Mouse (Mus musculus): Measurements from ENCODE around the gene Sema3g. TPM values are rescaled to one million over a fixed set of nuclear protein-coding genes. Genes with fewer than 3 reads are reported as not detected.

Sema3g gene
- polyA plus RNA-seq, 1 experiment from 2014 or later, result 0.43 TPM

- ATAC-seq (ENCODE audit: insufficient number of reproducible peaks, insufficient read depth, low FRiP score, low read depth), result no peak
- no peak overlapping the region for H3K27ac ChIP-seq (ENCODE audit: low read length)
- H3K9ac ChIP-seq (replicated peaks; ENCODE audit: low read depth, low read length), result no peak overlapping the region
- no peaks in the 10 kb centered on the region for H3K9me3 ChIP-seq (ENCODE audit: control insufficient read depth, low read depth, low read length)
- peaks cover 7% of the 10 kb centered on the region; the same call in 1 of the 2 replicates for H3K4me1 ChIP-seq (ENCODE audit: control insufficient read depth, insufficient read depth, low read length)
- H3K36me3 ChIP-seq (ENCODE audit: control insufficient read depth, insufficient read depth, low read length), result peaks cover 83% of the 10 kb centered on the region
- no peaks in the 10 kb centered on the region for H3K27me3 ChIP-seq (ENCODE audit: control insufficient read depth, insufficient read depth, low read length)
- H3K4me3 ChIP-seq (ENCODE audit: low read depth, low read length), result no peak overlapping the region
- 88% methylated on average over 7 of the region's 7 CpGs for WGBS
- H3K4me2 ChIP-seq (replicated peaks; ENCODE audit: low read depth, low read length), result no peak overlapping the region
Measured at GRCm38 (mm10) chr14:31199599-31199998, 18.1 kb upstream of the Sema3g start.

- H3K4me3 ChIP-seq (ENCODE audit: low read depth, low read length), result no peak overlapping the region
- no peaks in the 10 kb centered on the region for H3K27me3 ChIP-seq (ENCODE audit: control insufficient read depth, insufficient read depth, low read length)
- WGBS, result 69% methylated on average over 3 of the region's 3 CpGs
- no peak overlapping the region for H3K27ac ChIP-seq (ENCODE audit: low read length)
- H3K9ac ChIP-seq (replicated peaks; ENCODE audit: low read depth, low read length), result no peak overlapping the region
- 0 out of 2 replicates have a peak, but pooled peaks have one; percentile 43 for ATAC-seq (ENCODE audit: insufficient number of reproducible peaks, insufficient read depth, low FRiP score, low read depth)
- peaks cover 12% of the 10 kb centered on the region; the same call in 1 of the 2 replicates for H3K4me1 ChIP-seq (ENCODE audit: control insufficient read depth, insufficient read depth, low read length)
- H3K36me3 ChIP-seq (ENCODE audit: control insufficient read depth, insufficient read depth, low read length), result peaks cover 82% of the 10 kb centered on the region
- no peak overlapping the region for H3K4me2 ChIP-seq (replicated peaks; ENCODE audit: low read depth, low read length)
- no peaks in the 10 kb centered on the region for H3K9me3 ChIP-seq (ENCODE audit: control insufficient read depth, low read depth, low read length)
Measured at GRCm38 (mm10) chr14:31200038-31200437, 17.6 kb upstream of the Sema3g start.

GRCm38 (mm10) chr14:31204844-31205243 is 12.8 kb upstream of the Sema3g start:
- Histone ChIP-seq H3K27ac (ENCODE audit: low read length) (peak overlapping the region; percentile 92), H3K4me2 (replicated peaks; ENCODE audit: low read depth, low read length) (peak overlapping the region; percentile 66), H3K4me3 (ENCODE audit: low read depth, low read length) (peak overlapping the region; percentile 82), H3K4me1 (ENCODE audit: control insufficient read depth, insufficient read depth, low read length) (peaks cover 10% of the 10 kb centered on the region; the same call in 1 of the 2 replicates), H3K9ac (replicated peaks; ENCODE audit: low read depth, low read length) (peak overlapping the region; percentile 91), H3K27me3 (ENCODE audit: control insufficient read depth, insufficient read depth, low read length) (no peaks in the 10 kb centered on the region), H3K9me3 (ENCODE audit: control insufficient read depth, low read depth, low read length) (no peaks in the 10 kb centered on the region), H3K36me3 (ENCODE audit: control insufficient read depth, insufficient read depth, low read length) (peaks cover 47% of the 10 kb centered on the region)
- 58% methylated on average over 4 of the region's 4 CpGs for WGBS
- no peak for ATAC-seq (ENCODE audit: insufficient number of reproducible peaks, insufficient read depth, low FRiP score, low read depth)

- H3K27ac ChIP-seq (ENCODE audit: low read length), result peak overlapping the region; percentile 92
- H3K9me3 ChIP-seq (ENCODE audit: control insufficient read depth, low read depth, low read length), result no peaks in the 10 kb centered on the region
- H3K4me1 ChIP-seq (ENCODE audit: control insufficient read depth, insufficient read depth, low read length), result peaks cover 10% of the 10 kb centered on the region; the same call in 1 of the 2 replicates
- H3K4me2 ChIP-seq (replicated peaks; ENCODE audit: low read depth, low read length), result peak overlapping the region; percentile 66
- peaks cover 44% of the 10 kb centered on the region for H3K36me3 ChIP-seq (ENCODE audit: control insufficient read depth, insufficient read depth, low read length)
- peak overlapping the region; percentile 82 for H3K4me3 ChIP-seq (ENCODE audit: low read depth, low read length)
- H3K27me3 ChIP-seq (ENCODE audit: control insufficient read depth, insufficient read depth, low read length), result no peaks in the 10 kb centered on the region
- no peak for ATAC-seq (ENCODE audit: insufficient number of reproducible peaks, insufficient read depth, low FRiP score, low read depth)
- 9% methylated on average over 8 of the region's 8 CpGs for WGBS
- peak overlapping the region; percentile 91 for H3K9ac ChIP-seq (replicated peaks; ENCODE audit: low read depth, low read length)
Measured at GRCm38 (mm10) chr14:31205244-31205561, 12.5 kb upstream of the Sema3g start.

- Histone ChIP-seq H3K9ac (replicated peaks; ENCODE audit: low read depth, low read length) (peak overlapping the region; percentile 91), H3K4me1 (ENCODE audit: control insufficient read depth, insufficient read depth, low read length) (peaks cover 10% of the 10 kb centered on the region; the same call in 1 of the 2 replicates), H3K4me2 (replicated peaks; ENCODE audit: low read depth, low read length) (peak overlapping the region; percentile 66), H3K27me3 (ENCODE audit: control insufficient read depth, insufficient read depth, low read length) (no peaks in the 10 kb centered on the region), H3K4me3 (ENCODE audit: low read depth, low read length) (peak overlapping the region; percentile 82), H3K36me3 (ENCODE audit: control insufficient read depth, insufficient read depth, low read length) (peaks cover 40% of the 10 kb centered on the region), H3K27ac (ENCODE audit: low read length) (peak overlapping the region; percentile 92), H3K9me3 (ENCODE audit: control insufficient read depth, low read depth, low read length) (no peaks in the 10 kb centered on the region)
- peak; percentile 53 for ATAC-seq (ENCODE audit: insufficient number of reproducible peaks, insufficient read depth, low FRiP score, low read depth)
- WGBS, result under 1% methylated on average over 39 of the region's 39 CpGs
Measured at GRCm38 (mm10) chr14:31205562-31206467, 11.8 kb upstream of the Sema3g start.

DNA sequence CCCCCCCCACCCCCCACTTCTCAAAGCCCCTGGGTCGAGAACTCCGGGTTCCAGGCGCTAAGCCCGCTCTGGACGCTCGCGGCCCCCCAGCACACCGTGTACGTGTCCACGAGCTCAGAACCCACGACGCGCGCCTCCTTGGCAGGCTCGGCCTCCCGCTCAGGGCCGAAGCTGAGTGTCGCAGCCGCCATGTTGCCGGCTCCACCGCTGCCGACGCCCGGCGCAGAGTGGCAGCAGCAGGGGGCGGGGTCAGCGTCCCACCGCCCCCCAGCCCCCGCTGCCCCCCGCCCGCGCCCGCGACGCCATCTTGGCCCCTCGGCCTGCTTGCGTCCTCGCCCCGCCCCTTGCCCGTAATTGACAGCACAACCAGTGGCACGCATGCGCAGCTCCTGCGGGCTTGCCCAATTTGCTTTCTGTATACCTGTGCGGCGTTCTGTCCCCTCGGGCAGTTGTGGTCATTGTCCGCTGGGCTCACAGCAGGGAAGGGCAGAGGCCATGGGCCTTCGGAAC is 11.1 kb upstream of the Sema3g start:
- peak overlapping the region; percentile 66 for H3K4me2 ChIP-seq (replicated peaks; ENCODE audit: low read depth, low read length)
- H3K9ac ChIP-seq (replicated peaks; ENCODE audit: low read depth, low read length), result peak overlapping the region; percentile 91
- WGBS, result under 1% methylated on average over 45 of the region's 48 CpGs
- H3K36me3 ChIP-seq (ENCODE audit: control insufficient read depth, insufficient read depth, low read length), result peaks cover 33% of the 10 kb centered on the region
- H3K27ac ChIP-seq (ENCODE audit: low read length), result peak overlapping the region; percentile 92
- peak overlapping the region; percentile 82 for H3K4me3 ChIP-seq (ENCODE audit: low read depth, low read length)
- peaks cover 10% of the 10 kb centered on the region; the same call in 1 of the 2 replicates for H3K4me1 ChIP-seq (ENCODE audit: control insufficient read depth, insufficient read depth, low read length)
- peak; percentile 70 for ATAC-seq (ENCODE audit: insufficient number of reproducible peaks, insufficient read depth, low FRiP score, low read depth)
- no peaks in the 10 kb centered on the region for H3K9me3 ChIP-seq (ENCODE audit: control insufficient read depth, low read depth, low read length)
- H3K27me3 ChIP-seq (ENCODE audit: control insufficient read depth, insufficient read depth, low read length), result no peaks in the 10 kb centered on the region

DNA sequence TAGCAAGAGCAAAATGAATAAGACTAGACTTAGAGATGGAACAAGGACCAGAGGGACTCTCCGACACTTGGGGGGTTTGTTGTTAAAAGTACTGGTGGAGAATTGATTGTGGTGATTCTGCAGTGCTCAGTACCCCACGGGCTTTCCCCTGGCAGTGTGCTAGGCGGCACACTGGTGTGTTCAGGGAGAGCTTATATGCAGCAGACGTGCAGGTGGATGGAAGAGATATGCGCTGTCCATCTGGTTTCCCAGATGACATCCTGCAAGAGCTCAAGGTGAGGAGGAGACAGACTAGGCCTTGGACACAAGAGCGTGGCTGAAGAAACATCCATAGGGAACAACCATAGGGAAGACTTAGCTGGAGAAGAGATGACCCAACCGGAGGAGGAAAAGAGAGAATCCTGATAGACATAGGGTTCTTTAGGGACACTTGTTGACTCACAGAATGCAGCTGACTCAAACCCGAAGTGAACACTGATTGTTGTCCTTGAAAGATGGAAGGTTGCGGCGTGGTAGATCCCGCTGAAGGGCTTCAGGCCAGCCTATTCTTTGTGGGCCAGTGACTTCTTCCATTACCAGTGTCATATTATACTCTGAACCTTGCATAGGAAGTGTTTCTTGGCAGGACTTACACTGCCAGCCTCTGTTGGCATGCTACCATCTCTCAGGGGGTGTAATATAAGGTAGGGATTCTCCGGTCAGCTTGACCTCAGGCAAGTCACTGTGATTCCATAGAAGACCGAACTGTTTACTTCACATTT is 10.4 kb upstream of the Sema3g start:
- WGBS, result 81% methylated on average over 13 of the region's 13 CpGs
- Histone ChIP-seq H3K27ac (ENCODE audit: low read length) (no peak overlapping the region), H3K27me3 (ENCODE audit: control insufficient read depth, insufficient read depth, low read length) (no peaks in the 10 kb centered on the region), H3K9me3 (ENCODE audit: control insufficient read depth, low read depth, low read length) (no peaks in the 10 kb centered on the region), H3K36me3 (ENCODE audit: control insufficient read depth, insufficient read depth, low read length) (peaks cover 26% of the 10 kb centered on the region), H3K4me3 (ENCODE audit: low read depth, low read length) (peak overlapping the region; percentile 82), H3K4me1 (ENCODE audit: control insufficient read depth, insufficient read depth, low read length) (peaks cover 10% of the 10 kb centered on the region; the same call in 1 of the 2 replicates), H3K4me2 (replicated peaks; ENCODE audit: low read depth, low read length) (peak overlapping the region; percentile 66), H3K9ac (replicated peaks; ENCODE audit: low read depth, low read length) (0 out of 2 replicates have a peak overlapping the region, but pooled peaks have one; percentile 91)
- peak; percentile 23; the same call in 1 of the 2 replicates for ATAC-seq (ENCODE audit: insufficient number of reproducible peaks, insufficient read depth, low FRiP score, low read depth)

DNA sequence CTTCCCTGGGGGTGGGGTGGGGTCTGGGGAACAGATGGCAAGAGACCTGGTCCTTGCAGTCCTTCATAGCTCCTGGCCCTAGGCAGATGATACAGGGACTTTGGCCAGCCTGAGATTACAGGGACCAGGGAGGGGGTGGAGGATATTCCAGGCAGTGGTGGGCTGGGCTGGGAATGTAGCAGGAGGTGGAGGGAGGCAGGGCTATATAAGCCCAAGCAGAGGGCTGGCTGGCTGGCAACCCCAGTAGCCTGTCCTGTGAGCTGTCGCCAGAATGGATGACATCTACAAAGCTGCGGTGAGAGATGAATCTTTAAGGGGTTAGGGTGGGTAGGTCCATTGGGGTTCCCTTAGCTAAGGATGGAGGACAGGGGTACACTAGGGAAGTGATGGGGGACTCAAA is 9.6 kb upstream of the Sema3g start, which contains the start of gene Tnnc1:
TSS of gene Tnnc1 (plus strand) at position 229 of the 400 bp plus-strand sequence.
- peaks cover 17% of the 10 kb centered on the region for H3K36me3 ChIP-seq (ENCODE audit: control insufficient read depth, insufficient read depth, low read length)
- no peaks in the 10 kb centered on the region for H3K9me3 ChIP-seq (ENCODE audit: control insufficient read depth, low read depth, low read length)
- H3K27ac ChIP-seq (ENCODE audit: low read length), result no peak within 1 kb of the TSS
- no peak for ATAC-seq (ENCODE audit: insufficient number of reproducible peaks, insufficient read depth, low FRiP score, low read depth)
- peaks cover 10% of the 10 kb centered on the region; the same call in 1 of the 2 replicates for H3K4me1 ChIP-seq (ENCODE audit: control insufficient read depth, insufficient read depth, low read length)
- no peaks in the 10 kb centered on the region for H3K27me3 ChIP-seq (ENCODE audit: control insufficient read depth, insufficient read depth, low read length)
- WGBS, result 71% methylated on average over 2 of the region's 2 CpGs
- H3K4me3 ChIP-seq (ENCODE audit: low read depth, low read length), result peak within 1 kb of the TSS; percentile 82; the same call in 1 of the 2 replicates
- H3K4me2 ChIP-seq (replicated peaks; ENCODE audit: low read depth, low read length), result peak within 1 kb of the TSS; percentile 66
- no peak within 1 kb of the TSS for H3K9ac ChIP-seq (replicated peaks; ENCODE audit: low read depth, low read length)

All from stomach, embryonic 14.5 days (tissue).